Mouse (Mus musculus): ENCODE data around the gene Rem2. TPM values are rescaled to one million over a fixed set of nuclear protein-coding genes. Genes with fewer than 3 reads are reported as not detected.
A peak's percentile ranks its signal among the peaks of the same experiment; 100 is the strongest.

Rem2 gene
- polyA plus RNA-seq, 1 experiment from 2014 or later = 18.8 TPM

DNA sequence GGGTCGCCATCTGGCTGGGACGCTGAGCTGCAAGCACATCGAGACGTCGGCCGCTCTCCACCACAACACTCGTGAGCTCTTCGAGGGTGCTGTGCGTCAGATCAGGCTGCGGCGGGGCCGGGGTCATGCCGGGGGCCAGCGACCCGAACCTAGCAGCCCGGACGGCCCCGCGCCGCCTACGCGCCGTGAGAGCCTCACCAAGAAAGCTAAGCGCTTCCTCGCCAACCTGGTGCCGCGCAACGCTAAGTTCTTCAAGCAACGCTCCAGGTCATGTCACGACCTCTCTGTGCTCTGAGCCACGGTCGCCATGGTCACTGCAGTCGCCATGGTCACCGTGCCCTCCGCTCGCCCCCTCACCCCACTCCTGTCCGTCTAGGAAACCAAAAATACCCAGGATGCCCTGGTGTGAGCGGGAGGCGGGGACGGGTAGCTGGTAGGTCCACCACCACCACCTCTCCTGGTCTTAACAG, 3.6 kb downstream of the Rem2 start:
- H3K4me1 ChIP-seq (replicated peaks; ENCODE audit: control insufficient read depth, insufficient read depth, low read length) = peaks cover 13% of the 10 kb centered on the region; the same call in 1 of the 2 replicates
- whole genome bisulfite sequencing = under 1% methylated on average over 40 of the region's 40 CpGs
- peak overlapping the region; percentile 55 for H3K4me2 ChIP-seq (ENCODE audit: low read depth, low read length, severe bottlenecking)
- no peaks in the 10 kb centered on the region for H3K9me3 ChIP-seq (ENCODE audit: control insufficient read depth, low read length)
- no peaks in the 10 kb centered on the region for H3K36me3 ChIP-seq (ENCODE audit: control insufficient read depth, insufficient read depth, low read length)
- peak; percentile 71 for DNase-seq (ENCODE audit: low spot score)
- H3K4me3 ChIP-seq (ENCODE audit: low read depth, low read length) = peak overlapping the region; percentile 33
- no peak overlapping the region for H3K27ac ChIP-seq (ENCODE audit: low read depth, low read length)
- 0 out of 2 replicates have a peak, but pooled peaks have one; percentile 11 for ATAC-seq (replicated peaks; ENCODE audit: low FRiP score)
- peaks cover 15% of the 10 kb centered on the region for H3K27me3 ChIP-seq (ENCODE audit: control insufficient read depth, insufficient read depth, low read length)
- H3K9ac ChIP-seq (ENCODE audit: low read length) = peak overlapping the region; percentile 52

DNA sequence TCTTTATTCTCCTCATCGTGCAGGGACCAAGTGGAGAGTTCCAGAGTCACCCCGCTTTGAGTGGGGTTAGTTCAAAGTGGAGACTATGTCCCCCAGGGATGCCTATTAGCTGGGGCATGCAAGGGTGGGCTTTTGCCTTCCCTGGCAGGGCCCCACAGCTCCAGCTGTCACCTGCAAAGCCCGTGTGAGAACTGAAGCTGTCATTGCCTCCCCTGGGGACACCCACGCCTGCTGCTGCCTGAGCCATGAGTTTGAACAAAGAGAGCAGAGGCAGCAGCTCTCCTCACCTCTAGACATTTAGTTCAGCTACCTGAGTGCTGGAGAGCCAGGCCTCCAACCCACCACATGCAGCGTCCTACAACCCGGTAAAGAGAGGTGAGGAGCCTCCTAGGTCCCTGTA, 4.8 kb downstream of the Rem2 start:
- no peak overlapping the region for H3K27ac ChIP-seq (ENCODE audit: low read depth, low read length)
- no peak overlapping the region for H3K9ac ChIP-seq (ENCODE audit: low read length)
- peaks cover 15% of the 10 kb centered on the region for H3K27me3 ChIP-seq (ENCODE audit: control insufficient read depth, insufficient read depth, low read length)
- no peak for DNase-seq (ENCODE audit: low spot score)
- 76% methylated on average over 6 of the region's 6 CpGs for WGBS
- no peaks in the 10 kb centered on the region for H3K9me3 ChIP-seq (ENCODE audit: control insufficient read depth, low read length)
- H3K4me3 ChIP-seq (ENCODE audit: low read depth, low read length) = no peak overlapping the region
- no peak for ATAC-seq (replicated peaks; ENCODE audit: low FRiP score)
- no peak overlapping the region for H3K4me2 ChIP-seq (ENCODE audit: low read depth, low read length, severe bottlenecking)
- H3K36me3 ChIP-seq (ENCODE audit: control insufficient read depth, insufficient read depth, low read length) = no peaks in the 10 kb centered on the region
- peaks cover 13% of the 10 kb centered on the region; the same call in 1 of the 2 replicates for H3K4me1 ChIP-seq (replicated peaks; ENCODE audit: control insufficient read depth, insufficient read depth, low read length)

- H3K27me3 ChIP-seq (ENCODE audit: control insufficient read depth, insufficient read depth, low read length) = peaks cover 15% of the 10 kb centered on the region
- WGBS = 84% methylated on average over 8 of the region's 8 CpGs
- H3K9me3 ChIP-seq (ENCODE audit: control insufficient read depth, low read length) = no peaks in the 10 kb centered on the region
- no peak overlapping the region for H3K27ac ChIP-seq (ENCODE audit: low read depth, low read length)
- H3K36me3 ChIP-seq (ENCODE audit: control insufficient read depth, insufficient read depth, low read length) = no peaks in the 10 kb centered on the region
- H3K4me1 ChIP-seq (replicated peaks; ENCODE audit: control insufficient read depth, insufficient read depth, low read length) = peaks cover 11% of the 10 kb centered on the region; the same call in 1 of the 2 replicates
- no peak overlapping the region for H3K4me3 ChIP-seq (ENCODE audit: low read depth, low read length)
- DNase-seq (ENCODE audit: low spot score) = no peak
- H3K4me2 ChIP-seq (ENCODE audit: low read depth, low read length, severe bottlenecking) = no peak overlapping the region
- ATAC-seq (replicated peaks; ENCODE audit: low FRiP score) = no peak
- H3K9ac ChIP-seq (ENCODE audit: low read length) = no peak overlapping the region
Measured at GRCm38 (mm10) chr14:54481402-54481801, 5.5 kb downstream of the Rem2 start.

GRCm38 (mm10) chr14:54482498-54482897, 6.6 kb downstream of the Rem2 start:
- Histone ChIP-seq H3K4me2 (ENCODE audit: low read depth, low read length, severe bottlenecking) (no peak overlapping the region), H3K27ac (ENCODE audit: low read depth, low read length) (no peak overlapping the region), H3K9ac (ENCODE audit: low read length) (no peak overlapping the region), H3K4me1 (replicated peaks; ENCODE audit: control insufficient read depth, insufficient read depth, low read length) (peaks cover 7% of the 10 kb centered on the region; the same call in 1 of the 2 replicates), H3K27me3 (ENCODE audit: control insufficient read depth, insufficient read depth, low read length) (peaks cover 12% of the 10 kb centered on the region), H3K9me3 (ENCODE audit: control insufficient read depth, low read length) (no peaks in the 10 kb centered on the region), H3K36me3 (ENCODE audit: control insufficient read depth, insufficient read depth, low read length) (no peaks in the 10 kb centered on the region), H3K4me3 (ENCODE audit: low read depth, low read length) (no peak overlapping the region)
- no peak for ATAC-seq (replicated peaks; ENCODE audit: low FRiP score)
- peak; percentile 78 for DNase-seq (ENCODE audit: low spot score)
- WGBS = 33% methylated on average over 9 of the region's 9 CpGs

DNA sequence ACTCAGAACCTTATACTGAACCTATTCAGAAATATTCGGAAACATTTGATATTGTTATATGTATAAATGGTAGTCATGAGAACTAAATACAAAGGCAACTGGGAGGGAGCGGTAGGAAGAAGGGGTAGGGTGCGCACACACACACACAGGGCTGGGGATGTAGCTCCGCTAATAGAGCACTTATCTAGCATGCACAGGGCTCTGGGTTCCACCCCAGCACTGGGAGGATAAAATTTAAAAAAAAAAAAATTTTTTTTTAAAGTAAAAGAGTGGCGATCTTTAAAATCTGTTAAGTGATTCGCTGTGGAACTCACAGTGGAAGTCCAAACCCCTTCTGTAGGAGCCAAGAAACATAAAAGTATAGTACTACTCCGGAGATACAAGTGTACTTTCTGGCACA, 10.0 kb downstream of the Rem2 start:
- Histone ChIP-seq H3K9me3 (ENCODE audit: control insufficient read depth, low read length) (no peaks in the 10 kb centered on the region), H3K4me2 (ENCODE audit: low read depth, low read length, severe bottlenecking) (no peak overlapping the region), H3K27ac (ENCODE audit: low read depth, low read length) (no peak overlapping the region), H3K27me3 (ENCODE audit: control insufficient read depth, insufficient read depth, low read length) (no peaks in the 10 kb centered on the region), H3K9ac (ENCODE audit: low read length) (no peak overlapping the region), H3K4me1 (replicated peaks; ENCODE audit: control insufficient read depth, insufficient read depth, low read length) (no peaks in the 10 kb centered on the region), H3K36me3 (ENCODE audit: control insufficient read depth, insufficient read depth, low read length) (no peaks in the 10 kb centered on the region), H3K4me3 (ENCODE audit: low read depth, low read length) (no peak overlapping the region)
- 92% methylated on average over 7 of the region's 7 CpGs for WGBS
- DNase-seq (ENCODE audit: low spot score) (no peak), ATAC-seq (replicated peaks; ENCODE audit: low FRiP score) (no peak)

DNA sequence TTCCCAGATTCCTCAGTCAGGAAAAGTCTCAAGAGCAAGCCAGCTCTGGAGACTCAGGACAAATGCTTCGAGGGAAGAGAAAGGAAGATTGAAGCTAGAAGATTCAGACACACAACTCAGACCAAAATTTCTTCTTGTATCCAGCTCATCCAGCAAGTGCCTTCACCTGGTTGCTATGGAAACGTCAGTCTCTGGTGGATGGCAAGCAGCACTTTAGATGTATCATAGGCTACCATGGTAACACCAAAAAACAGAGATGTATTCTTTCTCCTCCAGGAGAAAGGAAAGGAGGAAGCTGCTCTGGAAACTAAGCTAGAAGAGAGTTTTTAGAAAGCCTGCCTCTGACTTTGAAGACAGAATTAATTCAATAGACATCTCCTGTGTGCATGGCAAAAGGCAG, 11.8 kb downstream of the Rem2 start:
- Histone ChIP-seq H3K4me1 (replicated peaks; ENCODE audit: control insufficient read depth, insufficient read depth, low read length) (no peaks in the 10 kb centered on the region), H3K4me2 (ENCODE audit: low read depth, low read length, severe bottlenecking) (no peak overlapping the region), H3K9me3 (ENCODE audit: control insufficient read depth, low read length) (no peaks in the 10 kb centered on the region), H3K27me3 (ENCODE audit: control insufficient read depth, insufficient read depth, low read length) (no peaks in the 10 kb centered on the region), H3K36me3 (ENCODE audit: control insufficient read depth, insufficient read depth, low read length) (no peaks in the 10 kb centered on the region), H3K4me3 (ENCODE audit: low read depth, low read length) (no peak overlapping the region), H3K9ac (ENCODE audit: low read length) (no peak overlapping the region), H3K27ac (ENCODE audit: low read depth, low read length) (no peak overlapping the region)
- no peak for ATAC-seq (replicated peaks; ENCODE audit: low FRiP score)
- 84% methylated on average over 2 of the region's 2 CpGs for WGBS
- no peak for DNase-seq (ENCODE audit: low spot score)

DNA sequence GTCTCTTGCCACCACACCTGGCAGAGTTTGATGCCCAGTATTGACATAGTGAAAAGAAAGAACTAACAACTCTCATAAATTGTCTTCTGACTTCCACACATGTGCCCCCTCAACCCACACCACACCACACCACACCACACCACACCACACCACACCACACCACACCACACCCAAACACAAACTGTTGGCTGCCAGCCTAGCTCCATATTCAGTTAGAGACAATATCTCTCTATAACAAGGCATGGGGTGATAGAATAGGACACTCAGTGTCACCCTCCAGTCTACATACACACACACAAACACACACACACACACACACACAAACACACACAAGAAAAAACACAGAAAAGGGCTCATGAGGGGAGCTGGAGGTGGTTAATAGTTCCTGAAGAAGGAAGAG, 12.4 kb downstream of the Rem2 start:
- no peaks in the 10 kb centered on the region for H3K27me3 ChIP-seq (ENCODE audit: control insufficient read depth, insufficient read depth, low read length)
- H3K9me3 ChIP-seq (ENCODE audit: control insufficient read depth, low read length) = no peaks in the 10 kb centered on the region
- no peak overlapping the region for H3K4me2 ChIP-seq (ENCODE audit: low read depth, low read length, severe bottlenecking)
- H3K36me3 ChIP-seq (ENCODE audit: control insufficient read depth, insufficient read depth, low read length) = no peaks in the 10 kb centered on the region
- ATAC-seq (replicated peaks; ENCODE audit: low FRiP score) = no peak
- no peak overlapping the region for H3K27ac ChIP-seq (ENCODE audit: low read depth, low read length)
- no peak overlapping the region for H3K9ac ChIP-seq (ENCODE audit: low read length)
- H3K4me3 ChIP-seq (ENCODE audit: low read depth, low read length) = no peak overlapping the region
- DNase-seq (ENCODE audit: low spot score) = no peak
- H3K4me1 ChIP-seq (replicated peaks; ENCODE audit: control insufficient read depth, insufficient read depth, low read length) = no peaks in the 10 kb centered on the region

DNA sequence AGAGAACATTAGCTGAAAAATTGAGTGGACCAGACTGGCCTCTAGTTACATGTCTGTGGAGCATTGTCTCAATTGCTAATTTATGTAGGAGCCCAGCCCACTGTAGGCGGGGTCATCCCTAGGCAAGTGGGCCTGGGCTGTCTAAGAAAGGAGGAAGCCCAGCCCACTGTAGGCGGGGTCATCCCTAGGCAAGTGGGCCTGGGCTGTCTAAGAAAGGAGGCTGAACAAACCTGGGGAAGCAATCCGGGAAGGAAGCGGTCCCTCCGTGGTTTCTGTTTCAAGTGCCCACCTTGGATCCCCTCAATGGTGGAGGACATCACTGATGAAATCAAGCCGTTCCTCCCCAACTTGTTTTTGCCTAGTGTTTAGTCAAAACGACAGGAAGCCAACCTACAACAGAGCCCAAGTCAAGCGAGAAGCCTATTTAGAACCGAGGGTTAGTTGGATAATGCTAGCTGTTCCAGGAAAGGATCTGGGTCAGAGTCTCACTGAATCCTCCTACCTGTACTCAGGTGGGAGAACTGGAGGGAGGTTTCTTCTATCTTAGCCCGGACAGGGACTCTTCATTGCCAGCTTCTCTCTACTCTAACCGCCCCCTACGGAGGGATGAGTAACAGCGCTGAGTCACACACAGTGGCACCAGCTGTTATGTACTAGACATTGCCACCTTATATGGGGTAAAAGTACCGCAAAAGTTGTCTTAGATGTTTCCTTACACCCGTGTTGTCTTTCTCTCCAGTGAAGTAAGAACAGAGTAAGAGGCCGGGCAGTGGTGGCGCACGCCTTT, 16.6 kb downstream of the Rem2 start:
- Histone ChIP-seq H3K27ac (ENCODE audit: low read depth, low read length) (no peak overlapping the region), H3K4me1 (replicated peaks; ENCODE audit: control insufficient read depth, insufficient read depth, low read length) (no peaks in the 10 kb centered on the region), H3K9ac (ENCODE audit: low read length) (no peak overlapping the region), H3K27me3 (ENCODE audit: control insufficient read depth, insufficient read depth, low read length) (no peaks in the 10 kb centered on the region), H3K9me3 (ENCODE audit: control insufficient read depth, low read length) (no peaks in the 10 kb centered on the region), H3K4me2 (ENCODE audit: low read depth, low read length, severe bottlenecking) (no peak overlapping the region), H3K4me3 (ENCODE audit: low read depth, low read length) (no peak overlapping the region), H3K36me3 (ENCODE audit: control insufficient read depth, insufficient read depth, low read length) (no peaks in the 10 kb centered on the region)
- DNase-seq (ENCODE audit: low spot score) (no peak), ATAC-seq (replicated peaks; ENCODE audit: low FRiP score) (peak; percentile 61; the same call in 1 of the 2 replicates)
- 67% methylated on average over 18 of the region's 18 CpGs for WGBS

DNA sequence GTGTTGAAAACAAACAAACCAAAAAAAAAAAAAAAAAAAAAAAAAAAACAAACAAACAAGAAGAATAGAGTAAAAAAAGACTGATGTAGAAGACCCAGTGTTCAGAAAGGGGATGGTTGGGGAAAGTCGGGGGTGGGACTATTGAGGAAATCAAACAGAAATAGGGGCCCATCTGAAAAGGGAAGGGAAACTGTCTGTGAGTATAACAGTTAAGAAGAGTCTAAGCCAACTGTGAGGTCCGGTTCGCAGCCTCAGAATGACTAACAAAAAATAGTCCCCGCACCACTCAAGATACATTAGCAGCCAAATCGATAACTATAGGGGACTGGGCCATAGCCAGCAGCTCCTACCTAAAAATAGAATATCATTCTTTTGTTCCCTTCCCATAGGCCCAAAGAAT, 17.3 kb downstream of the Rem2 start:
- H3K27ac ChIP-seq (ENCODE audit: low read depth, low read length) = no peak overlapping the region
- no peaks in the 10 kb centered on the region for H3K36me3 ChIP-seq (ENCODE audit: control insufficient read depth, insufficient read depth, low read length)
- DNase-seq (ENCODE audit: low spot score) (no peak), ATAC-seq (replicated peaks; ENCODE audit: low FRiP score) (no peak)
- H3K4me1 ChIP-seq (replicated peaks; ENCODE audit: control insufficient read depth, insufficient read depth, low read length) = no peaks in the 10 kb centered on the region
- 95% methylated on average over 5 of the region's 5 CpGs for WGBS
- no peaks in the 10 kb centered on the region for H3K9me3 ChIP-seq (ENCODE audit: control insufficient read depth, low read length)
- no peaks in the 10 kb centered on the region for H3K27me3 ChIP-seq (ENCODE audit: control insufficient read depth, insufficient read depth, low read length)
- H3K4me3 ChIP-seq (ENCODE audit: low read depth, low read length) = no peak overlapping the region
- no peak overlapping the region for H3K9ac ChIP-seq (ENCODE audit: low read length)
- H3K4me2 ChIP-seq (ENCODE audit: low read depth, low read length, severe bottlenecking) = no peak overlapping the region
